Mouse (Mus musculus): ENCODE measurements around the gene Dnaaf5.

Gene Dnaaf5

GRCm38 (mm10) chr5:139140589-139140988, 9.4 kb upstream of the Dnaaf5 start:
- peak; percentile 75 for DNase-seq (ENCODE audit: low read depth, low spot score)

- DNase-seq (ENCODE audit: low read depth, low spot score): peak; percentile 78
These were observed 8.7 kb upstream of the Dnaaf5 start for GRCm38 (mm10) chr5:139141326-139141725.

- peak; percentile 69 for DNase-seq (ENCODE audit: low read depth, low spot score)
These were observed 6.1 kb upstream of the Dnaaf5 start for GRCm38 (mm10) chr5:139143890-139144289.

- no peak for DNase-seq (ENCODE audit: low read depth, low spot score)
These were observed 4.3 kb upstream of the Dnaaf5 start for GRCm38 (mm10) chr5:139145726-139146125.

- DNase-seq (ENCODE audit: low read depth, low spot score): peak; percentile 74
These were observed 3.4 kb upstream of the Dnaaf5 start for GRCm38 (mm10) chr5:139146476-139147075.

GRCm38 (mm10) chr5:139147178-139148078, 2.6 kb upstream of the Dnaaf5 start:
- peak; percentile 95 for DNase-seq (ENCODE audit: low read depth, low spot score)

- no peak for DNase-seq (ENCODE audit: low read depth, low spot score)
These were observed 884 bp upstream of the Dnaaf5 start for GRCm38 (mm10) chr5:139149006-139149672.

- DNase-seq (ENCODE audit: low read depth, low spot score): peak; percentile 69
These were observed 594 bp downstream of the Dnaaf5 start for GRCm38 (mm10) chr5:139150603-139151031.

GRCm38 (mm10) chr5:139160899-139161298, 10.9 kb downstream of the Dnaaf5 start:
- DNase-seq (ENCODE audit: low read depth, low spot score): no peak

- DNase-seq (ENCODE audit: low read depth, low spot score): no peak
These were observed 11.6 kb downstream of the Dnaaf5 start for GRCm38 (mm10) chr5:139161632-139162031.

GRCm38 (mm10) chr5:139166781-139167361, 16.8 kb downstream of the Dnaaf5 start:
- DNase-seq (ENCODE audit: low read depth, low spot score): no peak

GRCm38 (mm10) chr5:139167548-139167947, 17.5 kb downstream of the Dnaaf5 start:
- DNase-seq (ENCODE audit: low read depth, low spot score): no peak

GRCm38 (mm10) chr5:139171929-139172328, 21.9 kb downstream of the Dnaaf5 start:
- no peak for DNase-seq (ENCODE audit: low read depth, low spot score)

GRCm38 (mm10) chr5:139174141-139174540, 24.1 kb downstream of the Dnaaf5 start:
- DNase-seq (ENCODE audit: low read depth, low spot score): no peak

GRCm38 (mm10) chr5:139174556-139175547, 24.8 kb downstream of the Dnaaf5 start:
- DNase-seq (ENCODE audit: low read depth, low spot score): peak; percentile 61

- peak; percentile 85 for DNase-seq (ENCODE audit: low read depth, low spot score)
These were observed 29.0 kb downstream of the Dnaaf5 start for GRCm38 (mm10) chr5:139178895-139179631.

GRCm38 (mm10) chr5:139183131-139183530, 33.1 kb downstream of the Dnaaf5 start:
- DNase-seq (ENCODE audit: low read depth, low spot score): peak; percentile 62

GRCm38 (mm10) chr5:139183601-139184000, 33.6 kb downstream of the Dnaaf5 start:
- DNase-seq (ENCODE audit: low read depth, low spot score): no peak

GRCm38 (mm10) chr5:139184897-139185296, 34.9 kb downstream of the Dnaaf5 start:
- DNase-seq (ENCODE audit: low read depth, low spot score): peak; percentile 72

GRCm38 (mm10) chr5:139189726-139190125, 39.7 kb downstream of the Dnaaf5 start:
- DNase-seq (ENCODE audit: low read depth, low spot score): peak; percentile 58
